In genomic region chr7:71093301-71093939, GRCm38 (mm10) we compare ENCODE assay signal across 11 mouse cellular contexts.
DNase-seq lines count a peak whose midpoint lies in the region; ATAC-seq lines count a peak whose summit lies in the region.
"Had no signal": no experiment of that assay in that cellular context is flagged by ENCODE, and none has a peak within 500 bp of the region (broad histone marks: within the 10 kb centered on the region; RNA-seq: fewer than 3 reads in every experiment).

No protein-coding gene starts in this region.

- H3K4me1 ChIP-seq in heart, embryonic 10.5 days = 0 out of 2 replicates have a peak, but pooled peaks cover 3% of the 10 kb centered on the region
- H3K4me1 ChIP-seq in forebrain, embryonic 13.5 days = no peaks in the 10 kb centered on the region
- H3K4me1 ChIP-seq: embryonic facial prominence, embryonic 12.5 days; limb, embryonic 13.5 days had no signal

- no peak overlapping the region for H3K9ac ChIP-seq in forebrain, embryonic 13.5 days
- H3K9ac ChIP-seq: embryonic facial prominence, embryonic 12.5 days; limb, embryonic 13.5 days had no signal

- no peak for ATAC-seq in forebrain, embryonic 13.5 days
- ATAC-seq: intestine, postnatal 0 days had no signal

- H3K36me3 ChIP-seq in heart, embryonic 10.5 days = no peaks in the 10 kb centered on the region
- no peaks in the 10 kb centered on the region for H3K36me3 ChIP-seq in forebrain, embryonic 13.5 days (ENCODE audit: poor library complexity, severe bottlenecking)
- H3K36me3 ChIP-seq: embryonic facial prominence, embryonic 12.5 days; limb, embryonic 13.5 days had no signal

- no peak overlapping the region for H3K4me2 ChIP-seq in forebrain, embryonic 13.5 days
- H3K4me2 ChIP-seq: embryonic facial prominence, embryonic 12.5 days; limb, embryonic 13.5 days had no signal

- intact Hi-C loops in heart, postnatal 36 days (cut with DNase I) = loop anchor here (2.0 to 10.0 kb wide), 6 partner anchors 137 to 729 kb away; partner anchors contain the start of gene Nr2f2

- no peaks in the 10 kb centered on the region for H3K9me3 ChIP-seq in heart, embryonic 10.5 days
- no peaks in the 10 kb centered on the region for H3K9me3 ChIP-seq in forebrain, embryonic 13.5 days (replicated peaks)
- H3K9me3 ChIP-seq: embryonic facial prominence, embryonic 12.5 days; limb, embryonic 13.5 days had no signal

- H3K27me3 ChIP-seq in heart, embryonic 10.5 days (ENCODE audit: insufficient read depth, poor library complexity, severe bottlenecking) = no peaks in the 10 kb centered on the region
- H3K27me3 ChIP-seq in forebrain, embryonic 13.5 days = no peaks in the 10 kb centered on the region
- H3K27me3 ChIP-seq: embryonic facial prominence, embryonic 12.5 days; limb, embryonic 13.5 days had no signal

- 38% methylated on average over 6 of the region's 6 CpGs for WGBS in heart, embryonic 10.5 days
- WGBS in forebrain, embryonic 13.5 days = 85% methylated on average over 6 of the region's 6 CpGs

- no peak overlapping the region for H3K27ac ChIP-seq in heart, embryonic 10.5 days
- H3K27ac ChIP-seq in forebrain, embryonic 13.5 days = no peak overlapping the region
- H3K27ac ChIP-seq: embryonic facial prominence, embryonic 12.5 days; limb, embryonic 13.5 days had no signal

- DNase-seq in heart, adult 11 months = peak; percentile 96
- DNase-seq in heart, embryonic 10.5 days (ENCODE audit: low spot score) = no peak
- DNase-seq in c-Kit-positive CD71-positive TER-119-positive erythroid progenitor cells, embryonic 14.5 days (ENCODE audit: low spot score) = peak; percentile 20
- peak; percentile 18 to 30 for DNase-seq in heart, postnatal 36 days
- DNase-seq in lung, postnatal 14 days = peak; percentile 19
- DNase-seq in retina, postnatal 1 day = no peak
- DNase-seq in cerebellum, postnatal 10 days = no peak

- no peak overlapping the region for H3K4me3 ChIP-seq in heart, embryonic 10.5 days
- no peak overlapping the region for H3K4me3 ChIP-seq in forebrain, embryonic 13.5 days
- H3K4me3 ChIP-seq: embryonic facial prominence, embryonic 12.5 days; limb, embryonic 13.5 days had no signal

Comparison
In these comparisons a context has a peak if more than half of its experiments do, and no peak if none do; other contexts are left out.
1. DNase-seq: peak in heart, adult 11 months (single experiment), c-Kit-positive CD71-positive TER-119-positive erythroid progenitor cells, embryonic 14.5 days (single experiment), heart, postnatal 36 days (2 of 2) and lung, postnatal 14 days (single experiment); none in heart, embryonic 10.5 days (single experiment), retina, postnatal 1 day (single experiment) and cerebellum, postnatal 10 days (0 of 2).